Mouse (Mus musculus) testis, adult 2 months (tissue): ENCODE measurements around the gene Esrrg.

ENCODE experiments used
- CTCF ChIP-seq: fragments of 200-500 bp; IDR thresholded peaks from 2 replicates; pipeline ENCODE4 v1.5.1; 2012; ENCODE audit warnings: low read depth, mild to moderate bottlenecking, inconsistent platforms, low read length, moderate library complexity; ENCODE audit not compliant: control insufficient read depth, insufficient read depth, insufficient replicate concordance
- POLR2A ChIP-seq: fragments of 200-500 bp; IDR thresholded peaks from 2 replicates; pipeline ENCODE4 v1.6.1; 2012; ENCODE audit warnings: low read depth, mild to moderate bottlenecking, inconsistent platforms, low read length, moderate library complexity; ENCODE audit not compliant: control insufficient read depth

- no peak for TF ChIP-seq CTCF
- TF ChIP-seq POLR2A: no peak
These were observed 311.7 kb downstream of the Esrrg start for GRCm38 (mm10) chr1:187920156-187920777.
